Mouse (Mus musculus) lung, embryonic 16.5 days (tissue): ENCODE data around the gene Tmem174. TPM values are rescaled to one million over a fixed set of nuclear protein-coding genes. Genes with fewer than 3 reads are reported as not detected.

Experiments
- ATAC-seq: fragments of 200-750 bp; cut with Nextera tagmentation; 2 replicates; pipeline ENCODE4 v1.8.0; 2017; ENCODE audit warnings: low read depth, mild to moderate bottlenecking, moderate library complexity
- H3K27ac ChIP-seq: fragments of 300-500 bp; sonication (generic); 2 replicates; pipeline ENCODE4 v1.5.1; 2014; ENCODE audit warnings: mild to moderate bottlenecking, control low read depth, low read length
- H3K27me3 ChIP-seq: fragments of 300-500 bp; sonication (generic); 2 replicates; pipeline ENCODE4 v1.6.1; 2014; ENCODE audit warnings: low read depth, low read length, mixed read lengths; ENCODE audit not compliant: control insufficient read depth, insufficient read depth
- H3K36me3 ChIP-seq: fragments of 300-500 bp; sonication (generic); 2 replicates; pipeline ENCODE4 v1.6.1; 2014; ENCODE audit warnings: low read length; ENCODE audit not compliant: control insufficient read depth, insufficient read depth
- H3K4me1 ChIP-seq: fragments of 300-500 bp; sonication (generic); replicated peaks from 2 replicates; pipeline ENCODE4 v1.6.1; 2014; ENCODE audit warnings: low read length, mixed read lengths; ENCODE audit not compliant: control insufficient read depth, insufficient read depth
- H3K4me2 ChIP-seq: fragments of 300-500 bp; sonication (generic); 2 replicates; pipeline ENCODE4 v1.6.1; 2014; ENCODE audit warnings: low read depth, low read length, control low read depth
- H3K4me3 ChIP-seq: fragments of 300-500 bp; sonication (generic); 2 replicates; pipeline ENCODE4 v1.5.1; 2014; ENCODE audit warnings: mild to moderate bottlenecking, low read length, control low read depth
- H3K9ac ChIP-seq: fragments of 300-500 bp; sonication (generic); 2 replicates; pipeline ENCODE4 v1.6.1; 2014; ENCODE audit warnings: low read length, control low read depth
- H3K9me3 ChIP-seq: fragments of 300-500 bp; sonication (generic); 2 replicates; pipeline ENCODE4 v1.6.1; 2016; ENCODE audit warnings: low read length; ENCODE audit not compliant: control insufficient read depth
- WGBS: fragments of 180-500 bp; shearing (Covaris S2); extraction: QIAGEN DNeasy Blood & Tissue Kit; methylation state at CpG from one replicate; pipeline ENCODE4 v1.1.7; 2014; 5-methylcytosine and 5-hydroxymethylcytosine counted together
- polyA plus RNA-seq: library from polyadenylated mRNA; unstranded; fragments of >200 nt; fragmentation: Nextera tagmentation; extraction: Ambion mirVana; gene quantifications from 2 replicates; pipeline ENCODE4 v1.2.1, GENCODE M21; 2015

The Tmem174 gene
- polyA plus RNA-seq, 1 experiment from 2014 or later, result not detected

DNA sequence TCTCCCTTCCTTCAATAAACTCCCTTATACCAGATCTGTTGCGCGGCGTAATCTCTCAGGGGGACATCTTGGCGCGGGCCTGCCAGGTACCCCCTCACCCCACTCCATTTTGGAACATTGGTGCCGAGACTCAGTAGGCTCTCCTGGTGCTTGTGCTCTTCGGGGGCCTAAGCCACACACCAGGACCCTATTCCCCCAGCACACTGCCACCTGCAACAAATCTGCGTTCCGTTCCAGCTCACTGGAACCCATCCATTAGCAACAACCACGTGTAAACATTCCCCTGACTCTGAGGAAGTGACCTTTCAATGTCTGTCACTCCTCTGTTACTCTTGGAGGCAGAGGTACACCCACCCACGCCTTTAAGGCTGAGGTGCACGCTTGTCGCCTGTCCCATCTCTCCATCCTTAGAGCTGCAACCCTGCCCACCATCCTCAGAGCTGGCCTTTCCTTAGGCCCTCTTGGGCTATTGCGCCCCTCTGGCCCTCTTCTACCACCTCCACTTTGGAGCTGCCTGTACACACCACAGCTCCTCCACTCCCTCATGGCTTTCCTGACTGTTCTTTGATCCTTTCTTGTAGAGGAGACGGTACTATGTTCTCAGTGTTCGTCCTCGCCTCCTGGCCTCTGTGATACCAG lies 19.7 kb downstream of the Tmem174 start:
- Histone ChIP-seq H3K4me1 (no peaks in the 10 kb centered on the region), H3K4me2 (no peak overlapping the region), H3K9me3 (peaks cover 10% of the 10 kb centered on the region), H3K27ac (no peak overlapping the region), H3K9ac (no peak overlapping the region), H3K4me3 (no peak overlapping the region), H3K27me3 (no peaks in the 10 kb centered on the region), H3K36me3 (no peaks in the 10 kb centered on the region)
- ATAC-seq, result no peak
- WGBS, result 58% methylated on average over 17 of the region's 17 CpGs

DNA sequence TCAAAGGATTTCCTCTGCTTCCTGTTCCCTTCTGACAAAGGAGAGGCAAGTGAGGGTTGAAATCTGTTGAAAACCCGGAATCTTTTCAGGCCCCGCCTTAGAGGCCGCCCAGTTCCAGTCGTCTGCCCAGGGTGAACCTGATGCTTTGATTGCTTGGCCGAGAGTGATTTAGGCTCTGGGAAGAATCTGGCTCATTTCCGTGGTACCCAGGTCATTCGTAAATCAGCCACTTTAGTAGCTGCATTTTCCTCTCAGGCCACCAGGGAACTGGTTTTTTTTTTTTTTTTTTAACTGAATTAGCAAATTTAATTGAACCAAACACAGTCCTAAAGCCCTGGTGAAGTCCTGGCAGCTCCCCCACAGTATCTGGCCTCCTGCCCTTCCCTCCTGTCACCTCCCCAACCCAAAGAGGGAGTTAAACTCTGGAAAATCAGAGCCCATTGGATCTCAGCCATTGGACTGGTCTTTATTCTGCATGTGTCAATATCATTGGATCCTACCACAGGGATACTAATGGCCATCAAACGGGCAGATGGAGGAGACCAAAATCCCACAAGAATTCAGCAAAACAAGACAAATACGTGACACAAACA lies 29.2 kb downstream of the Tmem174 start:
- peak; percentile 61 for ATAC-seq
- H3K9me3 ChIP-seq, result peaks cover 10% of the 10 kb centered on the region
- WGBS, result 52% methylated on average over 9 of the region's 9 CpGs
- H3K36me3 ChIP-seq, result no peaks in the 10 kb centered on the region
- H3K4me2 ChIP-seq, result no peak overlapping the region
- no peak overlapping the region for H3K4me3 ChIP-seq
- H3K4me1 ChIP-seq, result no peaks in the 10 kb centered on the region
- no peaks in the 10 kb centered on the region for H3K27me3 ChIP-seq
- no peak overlapping the region for H3K9ac ChIP-seq
- H3K27ac ChIP-seq, result peak overlapping the region; percentile 8; the same call in 1 of the 2 replicates

DNA sequence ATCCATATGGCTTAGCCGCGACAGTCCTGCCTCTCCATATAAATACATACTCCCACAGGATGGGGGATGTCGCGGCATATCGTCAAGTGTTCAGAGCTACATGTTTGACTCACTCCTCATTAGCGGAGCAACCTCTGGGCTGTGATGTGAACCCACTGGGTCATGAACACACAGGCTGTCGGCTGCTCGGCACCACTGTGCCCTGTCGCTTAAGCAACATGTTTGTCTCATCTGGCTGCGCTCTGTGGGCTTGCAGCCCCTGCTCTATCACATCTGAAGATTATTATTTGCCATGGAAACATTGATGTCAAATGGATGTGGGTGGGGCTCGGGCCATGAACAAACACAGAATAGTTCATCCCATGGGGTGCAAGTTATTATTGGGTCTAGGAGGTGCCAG lies 33.4 kb downstream of the Tmem174 start:
- peak; percentile 53; the same call in 1 of the 2 replicates for ATAC-seq
- 76% methylated on average over 11 of the region's 11 CpGs for WGBS
- Histone ChIP-seq H3K4me1 (no peaks in the 10 kb centered on the region), H3K4me3 (no peak overlapping the region), H3K9me3 (0 out of 2 replicates have a peak, but pooled peaks cover 5% of the 10 kb centered on the region), H3K36me3 (no peaks in the 10 kb centered on the region), H3K9ac (no peak overlapping the region), H3K4me2 (no peak overlapping the region), H3K27me3 (no peaks in the 10 kb centered on the region), H3K27ac (no peak overlapping the region)

DNA sequence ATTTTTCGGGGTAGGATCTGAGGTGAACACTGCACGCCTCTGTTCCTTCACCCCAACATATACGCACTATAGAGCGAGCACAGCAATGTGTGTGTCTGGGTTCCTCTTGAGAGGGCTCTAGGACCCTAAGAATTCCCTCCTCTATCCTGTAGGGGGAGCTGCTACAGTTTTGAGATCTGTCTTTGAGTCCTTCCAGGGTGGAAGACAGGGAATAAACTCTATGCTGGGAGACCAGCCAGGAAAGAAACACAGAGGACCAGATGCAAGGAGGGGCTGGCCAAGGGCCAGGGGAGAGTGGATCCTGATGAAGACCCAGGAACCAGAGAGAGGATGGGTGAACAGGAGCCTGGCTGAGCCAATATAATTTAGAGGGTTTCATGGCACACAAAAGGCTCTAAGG lies 40.5 kb downstream of the Tmem174 start:
- Histone ChIP-seq H3K27ac (no peak overlapping the region; the same call in 1 of the 2 replicates), H3K9ac (no peak overlapping the region), H3K27me3 (no peaks in the 10 kb centered on the region; the same call in 1 of the 2 replicates), H3K4me2 (no peak overlapping the region), H3K36me3 (no peaks in the 10 kb centered on the region), H3K9me3 (no peaks in the 10 kb centered on the region), H3K4me1 (peaks cover 7% of the 10 kb centered on the region; the same call in 1 of the 2 replicates), H3K4me3 (no peak overlapping the region)
- 82% methylated on average over 4 of the region's 4 CpGs for WGBS
- peak; percentile 62 for ATAC-seq

DNA sequence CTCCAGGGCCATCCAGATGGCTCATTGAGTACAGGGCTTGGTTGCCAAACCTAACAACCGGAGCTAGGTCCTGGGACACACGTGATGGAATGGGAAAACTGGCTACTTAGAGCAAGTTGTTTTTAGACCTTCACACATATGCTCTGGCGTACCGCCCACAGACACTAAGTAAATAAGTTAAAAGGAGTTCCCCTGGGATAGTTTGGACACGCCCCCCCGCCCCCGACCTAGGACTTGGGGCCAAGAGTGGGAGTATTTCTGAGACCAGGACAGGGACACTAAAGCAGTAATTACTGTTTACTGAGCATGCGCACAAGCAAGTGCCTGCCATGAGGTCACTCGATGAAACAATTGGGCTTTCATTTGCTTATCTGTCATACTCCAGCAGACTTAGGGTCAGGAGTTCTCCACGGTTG lies 42.5 kb downstream of the Tmem174 start:
- H3K36me3 ChIP-seq, result no peaks in the 10 kb centered on the region
- peak overlapping the region; percentile 44; the same call in 1 of the 2 replicates for H3K27ac ChIP-seq
- peaks cover 13% of the 10 kb centered on the region; the same call in 1 of the 2 replicates for H3K4me1 ChIP-seq
- ATAC-seq, result peak; percentile 32
- H3K27me3 ChIP-seq, result no peaks in the 10 kb centered on the region; the same call in 1 of the 2 replicates
- no peaks in the 10 kb centered on the region for H3K9me3 ChIP-seq
- H3K9ac ChIP-seq, result no peak overlapping the region
- 54% methylated on average over 10 of the region's 10 CpGs for WGBS
- no peak overlapping the region for H3K4me3 ChIP-seq
- no peak overlapping the region for H3K4me2 ChIP-seq

DNA sequence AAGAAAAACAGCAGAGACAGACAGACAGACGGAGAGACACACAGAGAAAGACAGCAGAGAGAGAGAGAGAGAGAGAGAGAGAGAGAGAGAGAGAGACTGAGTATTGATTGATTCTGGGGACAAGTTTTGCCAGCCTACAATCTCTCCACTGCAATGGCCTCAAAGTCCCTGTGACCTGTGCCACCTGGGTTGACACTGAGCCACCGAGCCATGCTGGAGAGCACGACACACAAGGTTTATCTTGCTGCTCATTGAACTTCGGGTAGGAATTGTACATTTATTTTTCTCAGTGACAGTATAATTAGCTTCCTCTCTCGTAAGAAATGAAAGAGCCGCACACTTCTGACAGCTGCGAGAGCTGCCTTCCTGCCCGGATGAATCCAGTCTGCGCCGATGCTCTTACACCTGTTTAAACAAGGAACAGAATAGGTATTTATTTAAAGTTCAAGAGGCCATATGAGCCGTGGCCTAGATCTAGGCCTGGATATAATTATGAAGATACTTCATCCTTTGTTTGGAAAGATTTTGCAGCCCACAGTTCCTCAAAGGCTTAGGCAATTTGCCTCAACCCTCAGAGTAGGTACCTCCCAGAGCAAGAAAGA lies 43.2 kb downstream of the Tmem174 start:
- H3K4me3 ChIP-seq, result no peak overlapping the region
- H3K4me1 ChIP-seq, result peaks cover 13% of the 10 kb centered on the region
- 28% methylated on average over 11 of the region's 11 CpGs for WGBS
- H3K36me3 ChIP-seq, result no peaks in the 10 kb centered on the region
- peak; percentile 29 for ATAC-seq
- H3K9ac ChIP-seq, result no peak overlapping the region
- no peak overlapping the region for H3K4me2 ChIP-seq
- no peaks in the 10 kb centered on the region; the same call in 1 of the 2 replicates for H3K27me3 ChIP-seq
- H3K27ac ChIP-seq, result peak overlapping the region; percentile 53
- H3K9me3 ChIP-seq, result no peaks in the 10 kb centered on the region

DNA sequence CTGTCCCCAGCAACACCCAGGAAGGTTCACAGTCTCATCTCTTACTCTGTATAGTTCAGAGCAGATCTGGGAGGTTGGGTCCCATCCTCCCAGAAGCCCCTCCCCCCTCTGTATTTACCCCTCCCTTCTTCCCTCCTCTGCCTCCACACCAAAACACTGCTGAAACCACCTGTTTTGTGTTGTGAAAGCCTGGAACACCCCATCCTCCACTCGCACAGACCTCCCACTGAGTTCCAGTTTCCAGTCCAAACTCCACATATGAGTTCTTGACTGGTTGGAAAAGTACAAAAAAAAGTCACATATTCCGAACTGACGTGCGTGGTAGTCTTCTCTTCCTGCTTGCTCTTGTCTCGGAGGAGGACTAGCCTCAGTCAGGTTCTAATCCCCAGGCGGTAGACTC lies 45.8 kb downstream of the Tmem174 start:
- H3K36me3 ChIP-seq, result no peaks in the 10 kb centered on the region
- ATAC-seq, result no peak
- H3K4me2 ChIP-seq, result no peak overlapping the region

DNA sequence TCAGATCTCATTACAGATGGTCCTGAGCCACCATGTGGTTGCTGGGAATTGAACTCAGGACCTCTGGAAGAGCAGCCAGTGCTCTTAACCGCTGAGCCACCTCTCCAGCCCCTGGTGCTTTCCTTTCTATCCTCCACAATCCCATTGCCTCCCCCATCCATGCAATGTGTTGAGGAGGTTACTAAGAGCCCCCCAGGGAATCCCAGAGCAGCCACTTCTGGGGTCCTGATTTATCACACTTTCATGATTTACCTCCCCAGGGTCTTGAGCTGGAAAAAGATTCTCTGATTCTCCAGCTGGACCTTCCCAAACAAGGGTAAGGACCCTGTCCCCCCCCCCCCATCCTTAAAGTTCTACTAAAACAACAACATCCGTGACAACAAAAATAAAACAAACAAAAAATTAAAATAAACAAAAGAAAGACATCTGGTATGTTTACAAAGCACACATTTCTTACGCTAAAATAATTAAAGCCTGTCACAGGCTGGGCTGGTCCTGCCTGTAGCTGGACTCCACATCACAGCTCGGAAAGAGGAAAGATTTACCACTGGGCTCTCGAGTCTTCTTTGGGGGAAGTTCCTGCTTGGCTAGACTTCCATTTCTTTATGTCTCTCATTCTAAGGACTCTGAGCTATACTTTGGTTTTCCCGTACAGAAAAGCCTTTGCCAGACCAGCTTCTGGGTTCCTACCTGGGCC lies 46.4 kb downstream of the Tmem174 start:
- Histone ChIP-seq H3K9ac (no peak overlapping the region), H3K4me1 (peaks cover 25% of the 10 kb centered on the region), H3K36me3 (no peaks in the 10 kb centered on the region), H3K4me3 (no peak overlapping the region), H3K4me2 (no peak overlapping the region), H3K9me3 (no peaks in the 10 kb centered on the region), H3K27me3 (peaks cover 16% of the 10 kb centered on the region), H3K27ac (no peak overlapping the region)
- WGBS, result 45% methylated on average over 6 of the region's 6 CpGs
- ATAC-seq, result no peak

More for the DNA sequence above, 45.8 kb downstream of the Tmem174 start:
- H3K9me3 ChIP-seq, result no peaks in the 10 kb centered on the region
- H3K4me1 ChIP-seq, result peaks cover 25% of the 10 kb centered on the region
- 57% methylated on average over 6 of the region's 6 CpGs for WGBS
- no peak overlapping the region for H3K4me3 ChIP-seq
- no peak overlapping the region for H3K9ac ChIP-seq
- H3K27me3 ChIP-seq, result peaks cover 10% of the 10 kb centered on the region
- no peak overlapping the region for H3K27ac ChIP-seq

DNA sequence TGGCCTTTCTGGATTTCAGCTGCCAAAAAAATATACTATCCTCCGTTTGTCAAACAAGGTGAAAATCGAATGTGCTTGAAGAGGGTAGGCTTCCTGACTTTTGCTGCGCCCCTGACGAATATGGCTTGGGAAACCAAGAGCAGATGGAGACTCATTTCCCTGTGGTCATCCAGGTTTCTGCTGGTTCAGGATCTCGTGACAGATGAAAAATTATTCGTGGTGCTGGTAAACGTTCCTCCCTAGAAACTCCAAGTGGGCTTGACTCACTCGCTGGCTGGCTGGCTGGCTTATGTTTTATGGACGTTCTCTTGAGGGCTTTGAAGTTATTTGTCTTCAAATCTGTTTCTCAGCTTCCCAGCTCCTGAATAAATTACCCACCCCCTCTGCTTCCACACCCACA lies 47.6 kb downstream of the Tmem174 start:
- no peak overlapping the region for H3K27ac ChIP-seq
- 20% methylated on average over 9 of the region's 9 CpGs for WGBS
- H3K27me3 ChIP-seq, result peaks cover 23% of the 10 kb centered on the region

More for the DNA sequence above, 47.6 kb downstream of the Tmem174 start:
- Histone ChIP-seq H3K9ac (no peak overlapping the region), H3K4me2 (peak overlapping the region; percentile 92), H3K36me3 (no peaks in the 10 kb centered on the region), H3K4me1 (peaks cover 22% of the 10 kb centered on the region), H3K9me3 (no peaks in the 10 kb centered on the region), H3K4me3 (peak overlapping the region; percentile 54)
- ATAC-seq, result no peak
